Mouse (Mus musculus): ENCODE results near the gene Adipoq. TPM values are rescaled to one million over a fixed set of nuclear protein-coding genes. Genes with fewer than 3 reads are reported as not detected.
A peak's percentile ranks its signal among the peaks of the same experiment; 100 is the strongest.

The Adipoq gene
- polyA plus RNA-seq, 1 experiment from 2014 or later = not detected

DNA sequence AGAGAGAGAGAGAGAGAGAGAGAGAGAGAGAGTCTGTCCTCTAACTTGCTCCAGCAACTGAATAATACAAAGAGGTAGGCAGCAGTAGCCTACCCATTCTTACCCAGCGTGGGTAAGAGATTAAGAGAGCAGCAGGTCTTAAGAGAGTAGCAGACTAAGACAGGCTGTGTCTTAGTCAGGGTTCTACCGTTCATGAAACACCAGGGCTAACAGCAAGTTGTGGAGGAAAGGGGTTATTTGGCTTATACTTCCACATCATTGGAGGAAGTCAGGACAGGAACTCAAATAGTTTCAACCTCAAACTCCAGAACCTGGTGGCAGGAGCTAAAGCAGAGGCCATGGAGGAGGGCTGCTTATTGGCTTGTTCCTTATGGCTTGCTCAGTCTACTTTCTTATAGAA is 42.5 kb upstream of the Adipoq start:
- Histone ChIP-seq H3K4me3 (ENCODE audit: low read length) (no peak overlapping the region), H3K4me1 (ENCODE audit: control insufficient read depth, insufficient read depth, low read length) (peaks cover 21% of the 10 kb centered on the region; the same call in 1 of the 2 replicates), H3K9ac (ENCODE audit: low read depth, low read length) (no peak overlapping the region), H3K27ac (ENCODE audit: low read length) (no peak overlapping the region), H3K4me2 (ENCODE audit: low read depth, low read length) (no peak overlapping the region), H3K36me3 (ENCODE audit: control insufficient read depth, insufficient read depth, low read length) (no peaks in the 10 kb centered on the region), H3K27me3 (replicated peaks; ENCODE audit: control insufficient read depth, insufficient read depth, low read length) (no peaks in the 10 kb centered on the region), H3K9me3 (ENCODE audit: control insufficient read depth, low read length) (no peaks in the 10 kb centered on the region)
- 73% methylated on average over 2 of the region's 2 CpGs for WGBS
- ATAC-seq = no peak

DNA sequence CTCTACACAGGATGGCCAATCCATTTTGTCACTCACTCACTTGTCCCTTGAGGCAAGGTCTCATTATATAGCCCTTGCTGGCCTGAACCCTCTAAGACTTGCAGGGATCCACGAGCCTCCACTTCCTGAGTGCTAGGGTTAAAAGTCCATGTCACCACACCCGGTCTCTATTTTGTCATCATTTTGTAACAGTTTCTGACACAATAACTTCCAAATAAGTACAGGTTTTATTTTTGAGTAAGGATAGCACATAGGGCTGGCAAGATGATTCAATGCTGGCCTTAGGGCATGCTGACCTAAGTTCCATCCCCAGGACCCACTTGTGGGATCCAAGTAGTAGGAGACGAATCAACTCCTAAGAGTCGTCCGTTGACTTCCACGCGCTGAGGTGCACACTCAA is 40.2 kb upstream of the Adipoq start:
- Histone ChIP-seq H3K27ac (ENCODE audit: low read length) (no peak overlapping the region), H3K27me3 (replicated peaks; ENCODE audit: control insufficient read depth, insufficient read depth, low read length) (no peaks in the 10 kb centered on the region), H3K9ac (ENCODE audit: low read depth, low read length) (no peak overlapping the region), H3K9me3 (ENCODE audit: control insufficient read depth, low read length) (no peaks in the 10 kb centered on the region), H3K4me3 (ENCODE audit: low read length) (no peak overlapping the region), H3K36me3 (ENCODE audit: control insufficient read depth, insufficient read depth, low read length) (peaks cover 2% of the 10 kb centered on the region; the same call in 1 of the 2 replicates), H3K4me2 (ENCODE audit: low read depth, low read length) (0 out of 2 replicates have a peak overlapping the region, but pooled peaks have one; percentile 14), H3K4me1 (ENCODE audit: control insufficient read depth, insufficient read depth, low read length) (peaks cover 12% of the 10 kb centered on the region)
- WGBS = 64% methylated on average over 7 of the region's 7 CpGs
- no peak for ATAC-seq

DNA sequence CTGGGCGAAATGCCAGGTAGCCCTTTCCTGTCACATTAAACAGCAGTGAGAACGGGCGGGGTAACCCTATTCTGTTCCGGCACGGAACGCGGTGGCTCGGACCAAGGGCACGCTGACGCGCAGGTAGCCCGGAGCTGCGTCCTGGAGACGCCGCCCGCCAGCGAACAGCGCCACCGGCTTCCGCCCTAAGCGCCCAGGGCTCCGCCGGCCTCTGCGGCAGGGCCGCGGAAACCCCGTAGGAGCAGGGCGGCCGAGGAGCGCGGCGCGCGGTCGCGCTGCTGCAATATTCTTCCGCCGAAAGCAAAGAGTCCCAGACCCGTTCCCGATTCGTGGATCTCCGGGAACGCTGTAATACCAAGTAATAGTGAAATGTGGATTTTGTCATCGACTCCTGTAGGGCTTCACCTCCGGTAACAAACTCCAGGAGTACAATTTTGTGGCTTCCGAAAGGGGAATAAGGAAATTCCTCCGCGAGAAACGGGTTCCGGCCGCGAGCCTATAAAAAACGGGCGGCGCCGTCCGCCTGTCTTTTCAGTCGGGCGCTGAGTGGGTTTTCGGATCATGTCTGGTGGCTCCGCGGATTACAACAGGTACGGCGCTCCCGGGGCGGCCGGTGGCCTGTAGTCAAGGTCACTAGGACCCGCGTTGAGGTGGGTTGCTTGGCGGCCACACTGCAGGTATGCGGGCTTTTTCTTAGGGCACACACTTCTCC is 38.9 kb upstream of the Adipoq start, which contains the start of gene Eif4a2:
TSS of gene Eif4a2 (plus strand) at position 214 of the 712 bp plus-strand sequence.
- WGBS = under 1% methylated on average over 71 of the region's 71 CpGs
- Histone ChIP-seq H3K4me3 (ENCODE audit: low read length) (peak within 1 kb of the TSS; percentile 99), H3K9ac (ENCODE audit: low read depth, low read length) (peak within 1 kb of the TSS; percentile 99), H3K4me2 (ENCODE audit: low read depth, low read length) (peak within 1 kb of the TSS; percentile 79), H3K27me3 (replicated peaks; ENCODE audit: control insufficient read depth, insufficient read depth, low read length) (no peaks in the 10 kb centered on the region), H3K9me3 (ENCODE audit: control insufficient read depth, low read length) (no peaks in the 10 kb centered on the region), H3K4me1 (ENCODE audit: control insufficient read depth, insufficient read depth, low read length) (peaks cover 14% of the 10 kb centered on the region), H3K27ac (ENCODE audit: low read length) (peak within 1 kb of the TSS; percentile 98), H3K36me3 (ENCODE audit: control insufficient read depth, insufficient read depth, low read length) (peaks cover 5% of the 10 kb centered on the region; the same call in 1 of the 2 replicates)
- peak; percentile 91 for ATAC-seq

DNA sequence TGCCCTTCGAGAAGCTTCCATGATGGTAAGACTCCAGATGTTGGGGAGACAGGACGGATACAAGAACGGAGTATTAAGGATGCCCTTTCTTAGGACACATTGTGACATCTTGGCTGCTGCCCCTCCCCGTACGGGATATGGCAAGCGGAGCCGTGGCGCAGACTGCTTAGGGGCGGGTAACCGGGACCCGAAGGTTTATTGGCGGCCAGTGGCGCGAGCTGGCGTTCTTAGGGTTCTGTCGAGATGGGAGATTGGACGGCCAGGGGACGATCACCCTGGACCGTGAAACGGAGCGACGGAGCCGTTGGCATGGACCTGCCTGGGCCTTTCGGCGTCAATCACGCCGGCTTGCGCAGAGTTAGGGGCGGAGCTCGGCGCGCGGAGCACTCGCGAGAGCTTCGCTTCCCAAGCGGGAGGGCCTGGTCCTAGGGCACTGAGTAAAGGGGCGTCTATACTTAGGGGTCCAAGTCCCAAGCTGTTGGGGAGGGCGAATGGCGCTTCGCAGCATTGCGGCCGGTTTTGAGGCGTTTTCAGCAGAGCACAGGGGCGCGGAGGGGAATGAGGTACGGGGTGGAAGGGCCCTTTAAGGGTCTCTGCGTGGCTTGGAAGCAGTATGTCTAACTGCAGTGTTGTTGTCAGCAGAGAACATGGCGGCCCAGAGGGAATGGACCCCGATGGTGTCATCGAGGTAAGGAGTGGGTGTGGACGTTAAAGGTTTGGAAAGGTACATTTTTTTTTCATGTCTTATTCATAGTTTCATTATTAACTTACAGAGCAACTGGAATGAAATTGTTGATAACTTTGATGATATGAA is 38.2 kb upstream of the Adipoq start:
- under 1% methylated on average over 52 of the region's 52 CpGs for WGBS
- Histone ChIP-seq H3K9me3 (ENCODE audit: control insufficient read depth, low read length) (no peaks in the 10 kb centered on the region), H3K4me2 (ENCODE audit: low read depth, low read length) (peak overlapping the region; percentile 79), H3K27ac (ENCODE audit: low read length) (peak overlapping the region; percentile 98), H3K4me3 (ENCODE audit: low read length) (peak overlapping the region; percentile 99), H3K4me1 (ENCODE audit: control insufficient read depth, insufficient read depth, low read length) (peaks cover 8% of the 10 kb centered on the region), H3K27me3 (replicated peaks; ENCODE audit: control insufficient read depth, insufficient read depth, low read length) (no peaks in the 10 kb centered on the region), H3K36me3 (ENCODE audit: control insufficient read depth, insufficient read depth, low read length) (peaks cover 10% of the 10 kb centered on the region), H3K9ac (ENCODE audit: low read depth, low read length) (peak overlapping the region; percentile 99)
- ATAC-seq = peak; percentile 74

DNA sequence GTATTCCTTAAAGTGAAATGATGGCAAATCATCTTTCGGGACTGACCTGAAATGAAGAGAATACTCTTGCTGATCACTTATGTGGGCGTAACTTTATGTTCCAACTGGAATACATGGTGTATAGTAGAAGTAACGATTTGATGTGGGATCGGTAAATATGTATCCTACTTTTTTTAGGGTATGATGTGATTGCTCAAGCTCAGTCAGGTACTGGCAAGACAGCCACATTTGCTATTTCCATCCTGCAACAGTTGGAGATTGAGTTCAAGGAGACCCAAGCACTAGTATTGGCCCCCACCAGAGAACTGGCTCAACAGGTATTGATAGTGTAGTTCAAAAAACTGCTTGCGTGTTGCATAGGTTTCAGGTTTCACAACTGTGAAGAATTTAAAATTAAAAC is 37.4 kb upstream of the Adipoq start:
- ATAC-seq = no peak
- Histone ChIP-seq H3K4me3 (ENCODE audit: low read length) (peak overlapping the region; percentile 99), H3K4me1 (ENCODE audit: control insufficient read depth, insufficient read depth, low read length) (peaks cover 8% of the 10 kb centered on the region), H3K36me3 (ENCODE audit: control insufficient read depth, insufficient read depth, low read length) (peaks cover 10% of the 10 kb centered on the region), H3K4me2 (ENCODE audit: low read depth, low read length) (peak overlapping the region; percentile 79), H3K27me3 (replicated peaks; ENCODE audit: control insufficient read depth, insufficient read depth, low read length) (no peaks in the 10 kb centered on the region), H3K9me3 (ENCODE audit: control insufficient read depth, low read length) (no peaks in the 10 kb centered on the region), H3K9ac (ENCODE audit: low read depth, low read length) (peak overlapping the region; percentile 99), H3K27ac (ENCODE audit: low read length) (peak overlapping the region; percentile 63)
- 4% methylated on average over 5 of the region's 5 CpGs for WGBS

DNA sequence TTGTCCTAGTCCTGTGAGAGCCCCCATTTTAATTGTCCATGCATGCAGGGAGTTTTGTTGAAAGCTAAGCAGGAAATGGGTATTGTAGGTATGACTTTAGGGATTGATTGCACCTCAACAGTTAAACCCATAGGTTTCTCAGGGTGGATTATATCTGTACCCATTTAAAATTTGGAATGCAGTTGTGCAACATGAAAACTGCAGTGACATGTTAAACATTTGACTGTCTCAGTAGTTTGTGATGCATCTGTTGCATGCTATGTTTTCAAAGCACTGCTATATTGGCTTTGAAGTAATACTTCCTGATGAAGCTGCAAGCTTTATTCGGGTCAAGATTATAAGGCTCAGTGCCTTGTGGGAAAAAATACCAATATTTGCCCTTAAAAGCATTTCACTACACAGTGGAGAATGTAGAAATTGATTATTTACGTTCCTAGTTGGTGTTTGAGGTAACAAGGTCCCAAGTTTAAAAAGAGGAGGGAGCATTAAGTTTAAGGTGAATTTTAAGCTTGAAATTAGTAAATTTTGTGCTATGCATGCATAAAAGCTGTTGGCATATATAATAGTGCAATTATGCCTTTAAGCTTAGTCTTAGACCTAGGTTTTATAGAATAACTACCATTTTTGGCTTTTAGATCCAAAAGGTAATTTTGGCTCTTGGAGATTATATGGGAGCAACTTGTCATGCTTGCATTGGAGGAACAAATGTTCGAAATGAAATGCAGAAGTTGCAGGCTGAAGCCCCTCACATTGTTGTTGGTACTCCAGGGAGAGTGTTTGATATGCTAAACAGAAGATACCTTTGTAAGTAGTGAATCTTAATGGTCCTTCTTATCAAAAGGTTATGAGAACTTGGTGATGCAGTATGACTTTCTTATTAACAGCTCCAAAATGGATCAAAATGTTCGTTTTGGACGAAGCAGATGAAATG is 36.7 kb upstream of the Adipoq start:
- 40% methylated on average over 5 of the region's 5 CpGs for WGBS
- Histone ChIP-seq H3K4me2 (ENCODE audit: low read depth, low read length) (peak overlapping the region; percentile 79), H3K4me3 (ENCODE audit: low read length) (peak overlapping the region; percentile 99), H3K9me3 (ENCODE audit: control insufficient read depth, low read length) (no peaks in the 10 kb centered on the region), H3K9ac (ENCODE audit: low read depth, low read length) (peak overlapping the region; percentile 99), H3K27me3 (replicated peaks; ENCODE audit: control insufficient read depth, insufficient read depth, low read length) (no peaks in the 10 kb centered on the region), H3K4me1 (ENCODE audit: control insufficient read depth, insufficient read depth, low read length) (peaks cover 8% of the 10 kb centered on the region), H3K27ac (ENCODE audit: low read length) (peak overlapping the region; percentile 63), H3K36me3 (ENCODE audit: control insufficient read depth, insufficient read depth, low read length) (peaks cover 12% of the 10 kb centered on the region)
- no peak for ATAC-seq

DNA sequence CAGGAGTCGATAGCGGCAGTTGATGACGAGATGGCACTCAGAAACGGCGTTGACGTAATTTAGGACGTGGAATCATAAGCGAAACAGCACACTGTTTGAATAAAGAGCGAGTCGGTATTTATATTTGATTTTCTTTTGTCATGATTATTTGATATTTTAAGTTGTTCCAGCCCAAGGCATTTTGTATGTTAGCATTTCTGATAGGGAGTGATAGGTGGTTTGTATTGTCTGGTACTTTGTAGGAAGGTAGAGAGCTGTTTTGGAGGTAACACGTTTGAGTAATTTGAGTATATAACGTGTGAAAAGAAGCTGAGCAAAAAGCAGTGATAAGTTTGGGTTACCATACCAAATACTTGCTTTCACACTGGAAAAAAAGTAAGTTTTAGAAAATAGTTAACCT is 34.0 kb upstream of the Adipoq start:
- H3K4me2 ChIP-seq (ENCODE audit: low read depth, low read length) = no peak overlapping the region
- H3K27me3 ChIP-seq (replicated peaks; ENCODE audit: control insufficient read depth, insufficient read depth, low read length) = no peaks in the 10 kb centered on the region
- no peak for ATAC-seq
- WGBS = 75% methylated on average over 12 of the region's 12 CpGs
- peaks cover 12% of the 10 kb centered on the region for H3K36me3 ChIP-seq (ENCODE audit: control insufficient read depth, insufficient read depth, low read length)
- H3K9ac ChIP-seq (ENCODE audit: low read depth, low read length) = no peak overlapping the region
- no peak overlapping the region for H3K27ac ChIP-seq (ENCODE audit: low read length)
- H3K4me1 ChIP-seq (ENCODE audit: control insufficient read depth, insufficient read depth, low read length) = peaks cover 4% of the 10 kb centered on the region
- no peaks in the 10 kb centered on the region for H3K9me3 ChIP-seq (ENCODE audit: control insufficient read depth, low read length)
- no peak overlapping the region for H3K4me3 ChIP-seq (ENCODE audit: low read length)

DNA sequence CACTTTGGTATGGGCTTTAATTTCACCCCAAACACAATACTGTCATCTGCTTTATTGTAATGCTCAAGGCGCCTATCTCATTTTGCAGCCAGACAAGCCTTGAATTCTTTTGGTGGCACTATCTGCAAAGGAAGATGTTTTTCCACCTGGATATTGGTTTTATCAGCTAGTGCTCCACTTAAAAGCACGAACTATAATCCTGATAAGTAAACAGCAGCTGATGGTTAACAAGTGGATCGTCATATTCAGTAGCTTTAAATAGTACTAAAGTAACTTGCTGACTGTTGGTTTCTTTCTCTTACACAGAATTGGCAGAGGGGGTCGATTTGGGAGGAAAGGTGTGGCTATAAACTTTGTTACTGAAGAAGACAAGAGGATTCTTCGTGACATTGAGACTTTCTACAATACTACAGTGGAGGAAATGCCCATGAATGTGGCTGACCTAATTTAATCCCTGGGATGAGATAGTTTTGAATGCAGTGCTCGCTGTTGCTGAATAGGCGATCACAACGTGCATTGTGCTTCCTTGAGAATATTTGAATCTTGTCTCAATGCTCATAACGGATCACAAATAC is 33.4 kb upstream of the Adipoq start:
- Histone ChIP-seq H3K4me2 (ENCODE audit: low read depth, low read length) (0 out of 2 replicates have a peak overlapping the region, but pooled peaks have one; percentile 5), H3K9me3 (ENCODE audit: control insufficient read depth, low read length) (no peaks in the 10 kb centered on the region), H3K27ac (ENCODE audit: low read length) (no peak overlapping the region), H3K27me3 (replicated peaks; ENCODE audit: control insufficient read depth, insufficient read depth, low read length) (no peaks in the 10 kb centered on the region), H3K36me3 (ENCODE audit: control insufficient read depth, insufficient read depth, low read length) (peaks cover 12% of the 10 kb centered on the region), H3K4me1 (ENCODE audit: control insufficient read depth, insufficient read depth, low read length) (peaks cover 4% of the 10 kb centered on the region), H3K4me3 (ENCODE audit: low read length) (no peak overlapping the region), H3K9ac (ENCODE audit: low read depth, low read length) (no peak overlapping the region)
- WGBS = 43% methylated on average over 9 of the region's 9 CpGs
- no peak for ATAC-seq

Measured in intestine, embryonic 16.5 days (tissue).